Mouse (Mus musculus): ENCODE measurements around the gene Zp3. TPM values are rescaled to one million over a fixed set of nuclear protein-coding genes. Genes with fewer than 3 reads are reported as not detected.

The Zp3 gene
- polyA plus RNA-seq, 1 experiment from 2014 or later, result not detected

DNA sequence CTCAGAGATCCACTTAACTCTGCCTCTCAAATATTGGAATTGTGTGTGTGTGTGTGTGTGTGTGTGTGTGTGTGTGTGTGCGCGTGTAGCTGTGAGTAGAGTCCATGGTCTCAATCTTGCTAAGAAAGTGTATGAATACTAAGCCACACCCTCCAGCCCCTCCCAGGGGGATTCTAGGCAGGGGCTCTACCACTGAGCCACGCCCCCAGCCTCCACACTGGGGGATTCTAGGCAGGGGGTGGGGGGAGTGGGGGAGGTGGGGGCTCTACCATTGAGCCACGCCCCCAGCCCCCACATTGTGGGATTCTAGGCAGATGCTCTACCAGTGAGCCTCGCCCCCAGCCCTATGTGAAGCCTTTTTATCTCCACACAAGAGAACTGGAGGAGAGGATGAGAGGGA is 33.3 kb upstream of the Zp3 start:
- no peak for ATAC-seq (ENCODE audit: low FRiP score, low read depth)
- Histone ChIP-seq H3K9ac (replicated peaks) (no peak overlapping the region), H3K4me1 (peaks cover 11% of the 10 kb centered on the region), H3K9me3 (no peaks in the 10 kb centered on the region), H3K27me3 (no peaks in the 10 kb centered on the region), H3K4me3 (no peak overlapping the region), H3K27ac (replicated peaks) (peak overlapping the region; percentile 27), H3K4me2 (replicated peaks) (0 out of 2 replicates have a peak overlapping the region, but pooled peaks have one; percentile 7), H3K36me3 (no peaks in the 10 kb centered on the region)
- 73% methylated on average over 5 of the region's 5 CpGs for WGBS

DNA sequence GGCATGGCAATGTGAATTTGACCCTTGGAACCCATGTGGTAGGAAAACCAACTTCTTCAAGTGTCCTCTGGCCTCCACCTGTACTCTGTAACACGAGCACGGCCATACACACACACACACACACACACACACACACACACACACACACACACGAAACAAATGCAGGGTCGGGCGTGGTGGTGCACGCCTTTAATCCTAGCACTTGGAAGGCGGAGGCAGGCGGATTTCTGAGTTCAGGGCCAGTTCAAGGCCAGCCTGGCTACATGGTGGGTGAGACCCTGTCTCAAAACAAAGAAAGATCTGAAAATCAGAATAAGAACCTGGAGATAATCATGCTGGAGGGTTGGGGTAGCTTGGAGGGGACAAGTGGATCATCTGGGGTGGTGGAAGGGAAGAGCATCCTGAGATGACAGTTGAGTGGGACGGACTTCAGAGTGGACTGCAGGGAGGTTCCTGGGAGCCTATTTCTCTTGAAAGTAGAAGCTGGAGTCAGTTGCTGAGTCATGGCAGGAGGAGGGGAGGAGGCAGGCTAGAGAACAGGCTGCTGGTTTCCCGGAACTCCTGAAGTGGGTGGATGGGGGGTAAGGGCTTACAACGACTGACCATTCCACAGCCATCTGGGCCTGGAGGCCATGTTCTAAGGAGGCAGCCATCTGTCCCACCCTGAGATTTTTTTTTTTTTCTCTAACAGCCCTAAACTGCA is 29.0 kb upstream of the Zp3 start:
- 88% methylated on average over 9 of the region's 11 CpGs for WGBS
- no peak for ATAC-seq (ENCODE audit: low FRiP score, low read depth)
- H3K27ac ChIP-seq (replicated peaks), result no peak overlapping the region

DNA sequence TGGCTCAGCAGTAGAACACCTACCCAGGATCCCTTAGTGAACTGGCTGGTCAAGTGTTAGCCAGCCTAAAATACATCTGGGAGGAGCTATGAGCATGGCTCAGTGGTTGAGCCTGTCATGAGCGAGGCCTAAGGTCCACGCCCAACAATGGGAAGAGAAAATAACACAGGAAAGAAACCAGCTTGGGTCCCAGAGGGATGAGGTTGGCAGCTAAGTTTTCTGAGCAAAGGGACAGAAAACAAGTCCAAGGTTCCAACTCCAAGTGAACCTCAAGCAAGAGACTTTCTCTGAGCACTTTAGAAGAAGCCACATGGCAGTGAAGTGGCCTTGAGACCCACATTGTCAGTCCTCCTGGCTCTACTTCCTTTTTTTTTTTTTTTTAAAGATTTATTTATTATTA is 28.2 kb upstream of the Zp3 start:
- H3K4me1 ChIP-seq, result peaks cover under 1% of the 10 kb centered on the region
- H3K9me3 ChIP-seq, result no peaks in the 10 kb centered on the region
- H3K27me3 ChIP-seq, result no peaks in the 10 kb centered on the region
- H3K4me3 ChIP-seq, result no peak overlapping the region
- ATAC-seq (ENCODE audit: low FRiP score, low read depth), result no peak
- 92% methylated on average over 2 of the region's 2 CpGs for WGBS
- no peak overlapping the region for H3K9ac ChIP-seq (replicated peaks)
- no peaks in the 10 kb centered on the region for H3K36me3 ChIP-seq
- no peak overlapping the region for H3K27ac ChIP-seq (replicated peaks)
- H3K4me2 ChIP-seq (replicated peaks), result no peak overlapping the region

More for the DNA sequence above, 29.0 kb upstream of the Zp3 start:
- H3K9me3 ChIP-seq, result no peaks in the 10 kb centered on the region
- H3K27me3 ChIP-seq, result no peaks in the 10 kb centered on the region
- H3K4me3 ChIP-seq, result no peak overlapping the region
- H3K36me3 ChIP-seq, result no peaks in the 10 kb centered on the region
- H3K4me1 ChIP-seq, result peaks cover 8% of the 10 kb centered on the region
- H3K9ac ChIP-seq (replicated peaks), result no peak overlapping the region
- H3K4me2 ChIP-seq (replicated peaks), result no peak overlapping the region

DNA sequence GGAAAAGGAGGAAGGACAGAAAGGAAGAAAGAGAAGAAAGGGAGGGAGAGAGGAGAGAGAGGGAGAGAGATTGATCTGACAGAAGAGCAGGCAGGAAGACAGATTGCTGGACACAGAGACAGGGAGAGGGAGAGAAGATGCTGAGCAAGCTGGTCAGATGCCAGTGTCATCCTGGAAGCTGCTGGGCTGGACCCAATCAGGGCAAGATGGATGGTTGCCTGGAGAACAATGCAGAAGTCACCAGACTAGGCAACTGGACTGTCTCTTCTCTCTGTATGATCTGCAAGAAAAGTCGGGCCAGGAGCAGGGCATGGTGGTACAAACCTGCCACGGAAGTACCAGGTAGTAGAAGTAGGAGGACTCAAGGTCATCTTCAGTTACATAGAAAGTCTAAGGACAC is 27.1 kb upstream of the Zp3 start:
- H3K27ac ChIP-seq (replicated peaks), result no peak overlapping the region
- H3K4me2 ChIP-seq (replicated peaks), result no peak overlapping the region
- no peak overlapping the region for H3K9ac ChIP-seq (replicated peaks)
- no peak for ATAC-seq (ENCODE audit: low FRiP score, low read depth)
- no peaks in the 10 kb centered on the region for H3K36me3 ChIP-seq
- H3K4me3 ChIP-seq, result no peak overlapping the region
- 88% methylated on average over 2 of the region's 2 CpGs for WGBS
- H3K9me3 ChIP-seq, result no peaks in the 10 kb centered on the region
- no peaks in the 10 kb centered on the region for H3K27me3 ChIP-seq
- H3K4me1 ChIP-seq, result 0 out of 2 replicates have a peak, but pooled peaks cover 6% of the 10 kb centered on the region

DNA sequence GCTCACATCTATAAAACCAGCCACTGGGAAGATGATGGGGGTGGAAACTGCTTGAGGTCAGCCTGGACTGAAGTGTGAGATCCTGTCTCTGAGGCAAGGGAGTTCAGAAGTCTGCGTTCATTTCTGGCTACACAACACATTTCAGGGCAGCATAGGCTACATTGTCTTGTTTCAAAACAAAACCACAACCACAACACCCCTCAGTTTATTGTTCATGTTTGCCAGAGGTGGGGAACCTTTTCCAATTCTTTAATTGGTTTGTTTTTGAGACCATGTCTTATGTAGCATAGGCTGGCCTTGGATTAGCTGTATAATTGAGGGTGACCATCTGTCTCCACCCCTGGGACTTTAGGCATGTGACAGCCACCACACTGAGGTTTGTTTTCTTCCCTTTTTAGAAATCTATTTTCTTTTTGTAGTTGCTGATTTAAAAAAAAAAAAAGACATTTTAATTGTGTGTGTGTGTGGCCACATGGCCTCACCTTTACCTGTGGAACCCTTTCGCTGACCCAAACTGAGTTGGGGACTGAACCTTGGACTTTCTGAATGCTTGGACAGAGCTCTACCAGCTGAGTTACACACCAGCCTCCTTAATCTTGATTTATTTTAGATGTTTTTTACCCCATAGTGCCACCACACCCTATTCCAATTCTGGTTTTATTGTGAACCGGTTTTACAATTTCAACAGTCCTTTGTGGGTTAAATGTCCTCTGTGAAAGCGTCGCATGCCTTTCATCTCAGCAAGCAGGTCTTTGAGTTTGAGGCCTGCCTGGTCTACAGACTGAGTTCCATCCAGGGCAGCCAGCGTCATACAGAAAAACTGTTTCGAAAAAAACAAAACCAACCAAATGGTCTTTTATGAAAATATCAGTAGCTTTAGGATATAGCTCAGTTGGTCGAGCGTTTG is 23.3 kb upstream of the Zp3 start:
- 88% methylated on average over 9 of the region's 9 CpGs for WGBS
- H3K9ac ChIP-seq (replicated peaks), result peak overlapping the region; percentile 8; the same call in 1 of the 2 replicates
- no peaks in the 10 kb centered on the region for H3K9me3 ChIP-seq
- peak overlapping the region; percentile 79 for H3K27ac ChIP-seq (replicated peaks)
- no peaks in the 10 kb centered on the region for H3K36me3 ChIP-seq
- H3K27me3 ChIP-seq, result no peaks in the 10 kb centered on the region
- ATAC-seq (ENCODE audit: low FRiP score, low read depth), result no peak
- 0 out of 2 replicates have a peak, but pooled peaks cover 6% of the 10 kb centered on the region for H3K4me1 ChIP-seq
- H3K4me2 ChIP-seq (replicated peaks), result peak overlapping the region; percentile 43
- H3K4me3 ChIP-seq, result no peak overlapping the region

DNA sequence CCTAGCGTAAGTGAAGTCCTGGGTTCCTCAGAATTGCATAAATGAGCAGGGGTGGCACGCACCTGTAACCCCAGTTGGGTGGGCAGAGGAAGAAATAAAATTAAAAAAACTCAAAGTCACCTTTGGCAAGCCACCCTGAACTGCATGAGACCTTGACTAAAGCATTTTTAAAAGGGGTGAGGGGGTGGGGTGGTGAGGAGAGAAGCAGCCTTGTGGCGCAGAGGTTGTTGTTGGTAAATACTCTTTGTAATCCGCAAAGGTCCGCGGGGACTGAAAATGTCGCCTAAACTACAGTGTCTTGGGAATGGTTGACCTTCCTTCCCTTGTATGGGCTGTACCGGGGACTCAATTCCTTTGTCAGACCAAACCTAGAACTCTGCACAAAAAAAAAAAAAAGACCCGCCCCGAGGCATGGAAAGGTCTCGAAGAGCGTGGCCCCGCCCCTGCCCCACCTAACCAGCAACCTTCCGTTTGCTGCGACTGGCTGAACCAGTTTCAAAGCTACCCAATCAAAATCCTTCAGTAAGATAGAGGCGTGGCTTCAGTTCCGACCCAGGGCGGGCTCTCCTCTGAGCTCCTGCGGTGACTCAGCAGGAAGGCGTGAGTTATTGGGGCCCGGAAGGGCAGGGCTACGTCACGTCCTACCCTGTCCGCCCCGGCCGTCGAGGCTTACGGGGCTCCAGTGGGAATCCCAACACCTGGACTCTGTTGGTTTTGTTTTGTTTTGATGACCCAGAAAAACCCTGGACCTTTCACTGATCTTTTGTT is 22.5 kb upstream of the Zp3 start:
- H3K27me3 ChIP-seq, result no peaks in the 10 kb centered on the region
- H3K4me2 ChIP-seq (replicated peaks), result peak overlapping the region; percentile 43
- H3K4me3 ChIP-seq, result peak overlapping the region; percentile 29
- H3K36me3 ChIP-seq, result no peaks in the 10 kb centered on the region
- ATAC-seq (ENCODE audit: low FRiP score, low read depth), result peak; percentile 77
- H3K4me1 ChIP-seq, result 0 out of 2 replicates have a peak, but pooled peaks cover 10% of the 10 kb centered on the region
- H3K9me3 ChIP-seq, result no peaks in the 10 kb centered on the region
- 9% methylated on average over 28 of the region's 28 CpGs for WGBS
- H3K27ac ChIP-seq (replicated peaks), result peak overlapping the region; percentile 79
- peak overlapping the region; percentile 8; the same call in 1 of the 2 replicates for H3K9ac ChIP-seq (replicated peaks)

DNA sequence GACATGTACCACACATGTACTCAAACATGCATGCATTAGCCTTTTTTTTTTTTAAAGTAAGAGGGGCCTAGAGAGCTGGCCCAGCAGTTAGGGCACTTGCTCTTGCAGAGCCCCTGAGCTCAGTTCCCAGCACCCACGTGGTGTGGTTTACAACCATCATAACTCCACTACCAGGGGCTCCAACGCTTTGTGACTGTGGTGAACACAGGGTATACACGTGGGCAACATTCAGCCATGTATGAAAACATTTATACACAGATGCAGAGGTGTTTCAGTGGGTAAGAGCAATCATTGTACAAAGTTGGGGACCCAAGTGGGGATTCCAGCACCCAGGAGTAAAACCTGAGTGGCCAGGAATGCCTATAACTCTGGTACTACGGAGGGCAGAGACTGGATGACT is 21.5 kb upstream of the Zp3 start:
- no peak overlapping the region for H3K27ac ChIP-seq (replicated peaks)
- H3K9ac ChIP-seq (replicated peaks), result no peak overlapping the region
- WGBS, result 94% methylated on average over 4 of the region's 4 CpGs
- H3K4me1 ChIP-seq, result peaks cover 15% of the 10 kb centered on the region
- H3K9me3 ChIP-seq, result no peaks in the 10 kb centered on the region
- no peaks in the 10 kb centered on the region for H3K36me3 ChIP-seq
- ATAC-seq (ENCODE audit: low FRiP score, low read depth), result no peak
- H3K4me3 ChIP-seq, result no peak overlapping the region
- H3K27me3 ChIP-seq, result no peaks in the 10 kb centered on the region
- H3K4me2 ChIP-seq (replicated peaks), result no peak overlapping the region; the same call in 1 of the 2 replicates

DNA sequence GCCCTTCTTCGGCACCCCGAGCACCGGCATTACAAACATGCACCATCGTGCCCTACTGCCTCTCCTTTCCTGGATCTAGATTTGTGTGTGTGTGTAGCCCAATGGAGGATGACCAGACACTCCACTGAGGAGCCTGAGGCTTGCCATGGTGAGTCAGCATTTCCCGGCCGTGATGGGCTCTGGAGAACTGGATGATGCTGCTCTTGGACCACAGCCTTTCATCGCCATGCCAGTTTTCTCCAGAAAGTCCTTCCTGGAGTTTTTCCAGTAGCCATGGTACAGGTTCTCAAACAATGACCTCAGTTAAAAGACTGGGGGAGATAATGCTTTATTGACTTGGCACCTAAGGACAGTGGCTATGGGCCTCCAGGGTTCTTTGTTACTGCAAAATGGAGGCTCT is 20.0 kb upstream of the Zp3 start:
- Histone ChIP-seq H3K4me3 (no peak overlapping the region), H3K27ac (replicated peaks) (no peak overlapping the region), H3K4me2 (replicated peaks) (no peak overlapping the region), H3K9me3 (no peaks in the 10 kb centered on the region), H3K27me3 (0 out of 2 replicates have a peak, but pooled peaks cover 6% of the 10 kb centered on the region), H3K36me3 (no peaks in the 10 kb centered on the region), H3K4me1 (peaks cover 15% of the 10 kb centered on the region), H3K9ac (replicated peaks) (no peak overlapping the region)
- WGBS, result 95% methylated on average over 7 of the region's 7 CpGs
- no peak for ATAC-seq (ENCODE audit: low FRiP score, low read depth)

DNA sequence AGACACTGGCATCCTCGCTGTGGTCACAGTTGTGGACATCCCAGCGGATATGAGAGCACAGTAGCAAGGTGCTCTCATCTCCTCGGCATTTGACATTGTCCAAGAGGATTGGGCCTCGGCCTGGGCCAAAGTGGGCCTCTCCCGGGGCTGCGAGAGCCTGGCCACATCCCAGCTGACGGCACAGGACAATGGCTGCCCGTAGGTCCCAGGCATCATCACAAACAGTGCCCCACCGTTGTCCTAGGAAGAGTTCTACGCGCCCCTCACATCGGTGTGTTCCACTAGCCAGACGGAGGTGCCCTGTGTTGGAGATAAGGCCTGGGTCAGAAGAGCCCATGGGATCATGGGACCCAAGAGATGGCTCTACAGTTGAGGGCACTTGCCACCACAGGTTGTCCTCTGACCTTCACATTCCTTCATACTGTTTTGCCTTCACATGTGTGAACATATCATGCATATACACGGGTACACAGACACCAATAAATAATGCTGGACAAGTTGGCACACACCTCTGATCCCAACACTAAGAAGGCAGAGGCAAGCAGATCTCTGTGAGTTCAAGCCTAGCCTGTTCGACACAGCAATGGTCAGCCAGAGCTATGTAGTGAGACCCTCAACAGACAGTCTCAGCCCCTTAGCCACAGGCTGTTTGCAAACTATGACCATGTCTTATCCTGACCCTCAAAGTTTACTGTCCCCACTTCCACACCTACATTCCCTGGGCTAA is 18.8 kb upstream of the Zp3 start:
- Histone ChIP-seq H3K4me3 (no peak overlapping the region), H3K36me3 (no peaks in the 10 kb centered on the region), H3K27me3 (peaks cover 15% of the 10 kb centered on the region), H3K4me2 (replicated peaks) (peak overlapping the region; percentile 92; the same call in 1 of the 2 replicates), H3K4me1 (peaks cover 19% of the 10 kb centered on the region), H3K27ac (replicated peaks) (0 out of 2 replicates have a peak overlapping the region, but pooled peaks have one; percentile 95), H3K9me3 (no peaks in the 10 kb centered on the region), H3K9ac (replicated peaks) (no peak overlapping the region)
- 97% methylated on average over 15 of the region's 15 CpGs for WGBS
- no peak for ATAC-seq (ENCODE audit: low FRiP score, low read depth)

DNA sequence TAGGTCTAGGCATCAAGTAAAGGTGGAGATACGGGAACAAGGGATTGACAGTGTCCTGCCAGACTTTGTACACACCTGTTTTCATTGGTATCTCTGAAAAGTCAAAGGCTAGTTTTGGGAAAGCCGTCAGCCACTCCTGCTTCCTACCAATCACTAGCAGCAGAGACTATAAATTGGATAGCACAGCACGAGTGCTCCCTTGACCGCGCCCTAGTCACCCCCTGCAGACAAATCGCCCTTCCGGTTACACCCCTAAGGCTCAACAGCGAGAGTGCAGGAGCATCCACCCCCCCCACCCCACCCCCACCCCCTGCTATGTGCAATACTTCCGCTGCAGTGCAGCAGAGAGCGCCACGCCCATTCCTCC is 17.8 kb upstream of the Zp3 start:
- Histone ChIP-seq H3K4me2 (replicated peaks) (peak overlapping the region; percentile 92), H3K9me3 (no peaks in the 10 kb centered on the region), H3K4me3 (peak overlapping the region; percentile 59), H3K27me3 (peaks cover 16% of the 10 kb centered on the region), H3K36me3 (no peaks in the 10 kb centered on the region), H3K27ac (replicated peaks) (peak overlapping the region; percentile 95), H3K9ac (replicated peaks) (peak overlapping the region; percentile 37), H3K4me1 (peaks cover 16% of the 10 kb centered on the region)
- ATAC-seq (ENCODE audit: low FRiP score, low read depth), result no peak
- 1% methylated on average over 11 of the region's 11 CpGs for WGBS
